In genomic region chr3:89392871-89393311, GRCm38 (mm10) we compare ENCODE assay signal across 8 mouse cellular contexts. TPM values are rescaled to one million over a fixed set of nuclear protein-coding genes. Genes with fewer than 3 reads are reported as not detected.
DNase-seq lines count a peak whose midpoint lies in the region; ATAC-seq lines count a peak whose summit lies in the region.

No protein-coding gene starts in this region.

- under 1% methylated on average over 23 of the region's 24 CpGs for WGBS in forebrain, embryonic 10.5 days
- WGBS in liver, embryonic 15.5 days (ENCODE audit: insufficient replicate concordance) = 1% methylated on average over 23 of the region's 24 CpGs

- ATAC-seq in erythroblast, adult 5-6 weeks (replicated peaks; ENCODE audit: low FRiP score, poor library complexity, severe bottlenecking) = no peak
- ATAC-seq in liver, embryonic 15.5 days (ENCODE audit: insufficient read depth) = no peak

- peaks cover 2% of the 10 kb centered on the region; the same call in 1 of the 2 replicates for H3K9me3 ChIP-seq in erythroblast, embryonic 14.5 days (ENCODE audit: control insufficient read depth, low read length)
- no peaks in the 10 kb centered on the region for H3K9me3 ChIP-seq in forebrain, embryonic 10.5 days
- H3K9me3 ChIP-seq in liver, embryonic 15.5 days (replicated peaks) = no peaks in the 10 kb centered on the region

- peak overlapping the region; percentile 61 for H3K4me3 ChIP-seq in erythroblast, embryonic 14.5 days (replicated peaks)
- peak overlapping the region; percentile 75 for H3K4me3 ChIP-seq in forebrain, embryonic 10.5 days
- peak overlapping the region; percentile 66 for H3K4me3 ChIP-seq in liver, embryonic 15.5 days (replicated peaks)

- peak overlapping the region; percentile 54 for H3K9ac ChIP-seq in liver, embryonic 15.5 days

- peak; percentile 68 for DNase-seq in adrenal gland, adult 2 months
- DNase-seq in forebrain, embryonic 10.5 days (ENCODE audit: extremely low spot score, low spot score) = peak; percentile 31
- DNase-seq in induced T-regulatory cell, adult 2 months (ENCODE audit: low read depth) = peak; percentile 60
- DNase-seq in retina, embryonic 14.5 days (ENCODE audit: low spot score) = peak; percentile 29
- DNase-seq in thymus, postnatal 14 days = no peak

- H3K4me1 ChIP-seq in erythroblast, embryonic 14.5 days (ENCODE audit: control insufficient read depth) = peaks cover 68% of the 10 kb centered on the region
- peaks cover 85% of the 10 kb centered on the region for H3K4me1 ChIP-seq in forebrain, embryonic 10.5 days
- peaks cover 89% of the 10 kb centered on the region for H3K4me1 ChIP-seq in liver, embryonic 15.5 days (replicated peaks)

- no peaks in the 10 kb centered on the region for H3K36me3 ChIP-seq in erythroblast, embryonic 14.5 days (ENCODE audit: control insufficient read depth)
- no peaks in the 10 kb centered on the region for H3K36me3 ChIP-seq in forebrain, embryonic 10.5 days (replicated peaks)
- H3K36me3 ChIP-seq in liver, embryonic 15.5 days (replicated peaks) = no peaks in the 10 kb centered on the region

- H3K27me3 ChIP-seq in erythroblast, embryonic 14.5 days (ENCODE audit: control insufficient read depth) = peaks cover 63% of the 10 kb centered on the region
- H3K27me3 ChIP-seq in forebrain, embryonic 10.5 days (ENCODE audit: poor library complexity, severe bottlenecking) = peaks cover 42% of the 10 kb centered on the region
- H3K27me3 ChIP-seq in liver, embryonic 15.5 days = peaks cover 49% of the 10 kb centered on the region

- peak overlapping the region; percentile 90 for H3K27ac ChIP-seq in forebrain, embryonic 10.5 days
- peak overlapping the region; percentile 71 for H3K27ac ChIP-seq in liver, embryonic 15.5 days (replicated peaks)

- H3K4me2 ChIP-seq in liver, embryonic 15.5 days = peak overlapping the region; percentile 97

RNA-seq across cellular contexts. Expression of gene Zbtb7b, which starts 1.7 kb away (rescaled TPM):
- 0.38 and 0.46 TPM in 2 replicates for polyA plus RNA-seq in erythroblast, embryonic 14.5 days (2012)
- total RNA-seq in erythroblast, adult 5-6 weeks (2015; ENCODE audit: low replicate concordance) = 5.8 and 7.7 TPM in 2 replicates
- total RNA-seq in erythroblast, adult 5-6 weeks (2017; ENCODE audit: low replicate concordance) = 5.4 and 15.2 TPM in 2 replicates
- total RNA-seq in adrenal gland, adult 2 months (2021) = 100 to 1,000 TPM in 1 of 2 experiments, 10 to 100 TPM in 1; 84.0 to 102 TPM
- 117 and 121 TPM in 2 replicates for polyA plus RNA-seq in adrenal gland, adult 2 months (2012; rRNA removed)
- 0.65 and 0.69 TPM in 2 replicates for polyA plus RNA-seq in forebrain, embryonic 10.5 days (2016; fragmentation: Nextera tagmentation; extraction: Ambion mirVana)
- polyA plus RNA-seq in liver, embryonic 15.5 days (2015; fragmentation: Nextera tagmentation; extraction: Ambion mirVana) = 2.3 and 3.3 TPM in 2 replicates

RNA-seq across cellular contexts. Expression of gene Lenep, which starts 9.7 kb away (rescaled TPM):
- polyA plus RNA-seq in erythroblast, embryonic 14.5 days (2012) = 0.04 TPM in 1 of 2 replicates, not detected in the other
- total RNA-seq in erythroblast, adult 5-6 weeks (2015; ENCODE audit: low replicate concordance) = 0.63 and 3.7 TPM in 2 replicates
- 0.17 TPM in 1 of 2 replicates, not detected in the other for total RNA-seq in erythroblast, adult 5-6 weeks (2017; ENCODE audit: low replicate concordance)
- 1 to 10 TPM; 1.7 to 1.8 TPM for total RNA-seq in adrenal gland, adult 2 months (2021)
- 0.58 TPM in 1 of 2 replicates, not detected in the other for polyA plus RNA-seq in adrenal gland, adult 2 months (2012; rRNA removed)
- 0.15 and 0.23 TPM in 2 replicates for polyA plus RNA-seq in forebrain, embryonic 10.5 days (2016; fragmentation: Nextera tagmentation; extraction: Ambion mirVana)
- not detected in 2 replicates for polyA plus RNA-seq in liver, embryonic 15.5 days (2015; fragmentation: Nextera tagmentation; extraction: Ambion mirVana)

RNA-seq across cellular contexts. Expression of gene Flad1, which starts 18.8 kb away (rescaled TPM):
- 1.3 and 1.6 TPM in 2 replicates for polyA plus RNA-seq in erythroblast, embryonic 14.5 days (2012)
- total RNA-seq in erythroblast, adult 5-6 weeks (2015; ENCODE audit: low replicate concordance) = 2.1 and 6.3 TPM in 2 replicates
- total RNA-seq in erythroblast, adult 5-6 weeks (2017; ENCODE audit: low replicate concordance) = 1.8 and 3.1 TPM in 2 replicates
- total RNA-seq in adrenal gland, adult 2 months (2021) = 10 to 100 TPM; 32.2 to 50.7 TPM
- polyA plus RNA-seq in adrenal gland, adult 2 months (2012; rRNA removed) = 33.2 and 45.2 TPM in 2 replicates
- 27.0 and 29.8 TPM in 2 replicates for polyA plus RNA-seq in forebrain, embryonic 10.5 days (2016; fragmentation: Nextera tagmentation; extraction: Ambion mirVana)
- polyA plus RNA-seq in liver, embryonic 15.5 days (2015; fragmentation: Nextera tagmentation; extraction: Ambion mirVana) = 14.3 and 16.4 TPM in 2 replicates

RNA-seq across cellular contexts. Expression of gene Cks1b, which starts 25.3 kb away (rescaled TPM):
- polyA plus RNA-seq in erythroblast, embryonic 14.5 days (2012) = 6.9 and 7.4 TPM in 2 replicates
- total RNA-seq in erythroblast, adult 5-6 weeks (2015; ENCODE audit: low replicate concordance) = 67.9 and 79.9 TPM in 2 replicates
- 37.4 and 42.1 TPM in 2 replicates for total RNA-seq in erythroblast, adult 5-6 weeks (2017; ENCODE audit: low replicate concordance)
- 10 to 100 TPM; 17.3 to 21.5 TPM for total RNA-seq in adrenal gland, adult 2 months (2021)
- polyA plus RNA-seq in adrenal gland, adult 2 months (2012; rRNA removed) = 9.3 and 9.7 TPM in 2 replicates
- 681 and 720 TPM in 2 replicates for polyA plus RNA-seq in forebrain, embryonic 10.5 days (2016; fragmentation: Nextera tagmentation; extraction: Ambion mirVana)
- 210 and 229 TPM in 2 replicates for polyA plus RNA-seq in liver, embryonic 15.5 days (2015; fragmentation: Nextera tagmentation; extraction: Ambion mirVana)

RNA-seq across cellular contexts. Expression of gene Shc1, which starts 25.4 kb away (rescaled TPM):
- polyA plus RNA-seq in erythroblast, embryonic 14.5 days (2012) = 11.4 and 12.7 TPM in 2 replicates
- 14.4 and 25.2 TPM in 2 replicates for total RNA-seq in erythroblast, adult 5-6 weeks (2015; ENCODE audit: low replicate concordance)
- total RNA-seq in erythroblast, adult 5-6 weeks (2017; ENCODE audit: low replicate concordance) = 21.3 and 24.1 TPM in 2 replicates
- 100 to 1,000 TPM in 1 of 2 experiments, 10 to 100 TPM in 1; 69.6 to 113 TPM for total RNA-seq in adrenal gland, adult 2 months (2021)
- polyA plus RNA-seq in adrenal gland, adult 2 months (2012; rRNA removed) = 62.6 and 67.4 TPM in 2 replicates
- 49.4 and 53.2 TPM in 2 replicates for polyA plus RNA-seq in forebrain, embryonic 10.5 days (2016; fragmentation: Nextera tagmentation; extraction: Ambion mirVana)
- 44.8 and 50.6 TPM in 2 replicates for polyA plus RNA-seq in liver, embryonic 15.5 days (2015; fragmentation: Nextera tagmentation; extraction: Ambion mirVana)

Comparison
In these comparisons a context has a peak if more than half of its experiments do, and no peak if none do; other contexts are left out.
1. RNA of gene Zbtb7b, which starts 1.7 kb away (polyA plus RNA-seq): 117 to 121 TPM in adrenal gland, adult 2 months; 2.3 to 3.3 TPM in liver, embryonic 15.5 days, 0.65 to 0.69 TPM in forebrain, embryonic 10.5 days and 0.38 to 0.46 TPM in erythroblast, embryonic 14.5 days; every median in the first group is over 10 times any median in the second.
2. Peak in every context shown above with its lines, with median percentiles within 50 percentile points of each other: H3K4me3 ChIP-seq.